Mouse (Mus musculus): ENCODE data around the gene Sik1. TPM values are rescaled to one million over a fixed set of nuclear protein-coding genes. Genes with fewer than 3 reads are reported as not detected.

Gene Sik1
- polyA plus RNA-seq, 1 experiment: 60.5 TPM

DNA sequence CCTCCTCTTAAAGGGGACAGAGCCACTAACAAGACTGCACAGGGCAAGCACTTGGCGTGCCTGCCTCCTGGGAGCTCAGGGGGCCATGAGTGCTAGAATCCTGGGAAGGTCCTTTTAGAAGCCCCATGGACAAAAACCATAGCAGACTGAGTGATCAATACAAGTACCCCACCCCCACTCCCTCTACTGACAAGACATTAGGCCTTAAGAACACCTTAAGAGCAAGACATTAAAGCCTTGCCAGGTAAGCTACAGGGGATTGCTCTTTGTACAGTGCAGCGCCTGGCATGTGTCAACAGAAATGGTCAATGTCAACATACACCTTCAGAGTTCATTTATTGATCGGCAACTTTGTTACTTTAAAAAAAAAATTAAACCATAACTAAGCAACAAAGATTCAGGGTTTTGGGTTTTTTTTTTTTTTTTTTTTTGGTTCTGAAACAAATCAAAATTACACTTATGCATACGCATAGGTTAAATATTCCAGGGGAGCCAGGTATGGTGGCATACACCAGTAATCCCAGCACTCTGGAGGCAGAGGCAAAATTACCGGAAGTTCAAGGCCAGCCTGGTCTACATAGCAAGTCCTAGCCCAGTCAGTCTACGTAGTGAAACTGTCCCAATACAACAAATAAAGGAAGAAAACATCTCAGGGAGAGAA is 3.7 kb downstream of the Sik1 start:
- no peak overlapping the region for H3K4me3 ChIP-seq (replicated peaks; ENCODE audit: extremely low read depth, low read depth, low read length)
- H3K4me1 ChIP-seq (ENCODE audit: control insufficient read depth, insufficient read depth, low read length): peaks cover 3% of the 10 kb centered on the region; the same call in 1 of the 2 replicates
- no peak for TF ChIP-seq POLR2A (IDR thresholded peaks at IDR 0.05; ENCODE audit: borderline replicate concordance, extremely low read depth, low read depth, low read length)
- TF ChIP-seq CTCF (IDR thresholded peaks at IDR 0.05; ENCODE audit: insufficient read depth, low read length): no peak
- 66% methylated on average over 6 of the region's 6 CpGs for WGBS
- DNase-seq: no peak

DNA sequence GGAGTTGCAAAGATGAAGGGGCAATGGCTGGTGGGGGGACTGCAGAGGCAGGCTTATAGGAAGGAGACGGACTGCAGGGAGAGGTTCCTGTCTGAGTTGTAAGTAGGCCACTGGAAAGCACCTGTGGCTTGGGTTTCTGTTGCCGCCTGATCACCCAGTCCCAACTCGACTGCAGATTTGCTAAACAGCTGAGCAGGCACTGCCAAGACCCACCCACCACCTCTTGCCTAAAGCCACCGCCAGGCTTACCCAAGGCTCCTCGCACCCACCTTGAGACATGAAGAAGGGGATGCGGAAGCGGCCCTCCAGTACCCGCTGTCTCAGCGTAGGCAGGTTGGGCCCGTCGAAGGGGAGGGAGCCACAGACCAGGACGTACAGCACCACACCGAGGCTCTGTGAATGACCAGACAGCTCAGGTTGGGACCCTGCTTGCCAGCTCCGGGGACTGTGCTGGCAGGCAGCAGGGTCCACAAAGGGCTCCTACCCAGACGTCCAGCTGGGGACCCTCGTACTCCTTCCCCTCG is 5.1 kb downstream of the Sik1 start:
- Histone ChIP-seq H3K4me3 (replicated peaks; ENCODE audit: extremely low read depth, low read depth, low read length) (no peak overlapping the region), H3K4me1 (ENCODE audit: control insufficient read depth, insufficient read depth, low read length) (peaks cover 2% of the 10 kb centered on the region; the same call in 1 of the 2 replicates)
- TF ChIP-seq POLR2A (IDR thresholded peaks at IDR 0.05; ENCODE audit: borderline replicate concordance, extremely low read depth, low read depth, low read length) (no peak), CTCF (IDR thresholded peaks at IDR 0.05; ENCODE audit: insufficient read depth, low read length) (no peak)
- no peak for DNase-seq
- WGBS: 84% methylated on average over 17 of the region's 17 CpGs

DNA sequence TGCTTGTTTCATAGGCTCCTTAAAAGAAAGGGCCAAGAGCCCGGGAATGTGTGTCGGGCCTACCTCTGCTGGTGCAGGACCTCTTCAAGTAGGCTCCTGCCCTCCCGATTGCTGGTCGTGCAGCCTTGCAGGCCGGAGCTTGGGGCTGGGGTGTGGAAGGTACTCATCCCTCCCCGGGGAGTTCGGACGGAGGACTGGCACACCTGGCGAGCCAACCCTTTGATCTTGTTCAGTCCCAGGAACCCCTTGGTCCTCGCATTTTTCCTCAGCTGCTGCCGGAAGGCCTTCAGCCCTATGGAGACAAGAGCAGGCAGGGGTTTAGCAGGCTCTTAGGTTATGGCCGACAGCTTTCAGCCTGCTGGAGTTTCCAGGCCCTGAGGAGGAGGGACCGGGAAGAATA is 8.6 kb downstream of the Sik1 start:
- no peak for DNase-seq

DNA sequence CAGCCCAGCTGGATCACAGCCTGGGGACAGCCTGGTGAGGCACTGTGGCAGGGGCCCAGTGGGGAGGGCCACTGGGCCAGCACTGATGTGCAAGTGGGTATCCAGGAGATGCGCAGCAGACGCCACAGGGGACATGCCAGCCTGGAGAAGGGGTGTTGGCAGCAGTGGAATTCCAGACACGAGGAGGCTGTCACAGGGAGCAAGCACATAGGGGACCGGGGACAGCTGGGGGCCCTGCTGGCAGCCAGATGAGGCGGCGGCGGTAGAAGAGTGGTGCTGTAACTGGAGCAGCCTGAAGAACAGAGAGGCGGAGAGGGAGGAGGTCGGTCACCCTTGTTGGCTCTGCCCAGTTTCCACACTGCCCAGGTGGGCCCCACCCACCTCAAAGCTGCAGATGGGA is 9.3 kb downstream of the Sik1 start:
- no peak for DNase-seq
- WGBS: 62% methylated on average over 9 of the region's 9 CpGs

More for the DNA sequence above, 8.6 kb downstream of the Sik1 start:
- 76% methylated on average over 13 of the region's 13 CpGs for WGBS
- H3K4me3 ChIP-seq (replicated peaks; ENCODE audit: extremely low read depth, low read depth, low read length): no peak overlapping the region
- H3K4me1 ChIP-seq (ENCODE audit: control insufficient read depth, insufficient read depth, low read length): peaks cover 17% of the 10 kb centered on the region
- no peak for TF ChIP-seq CTCF (IDR thresholded peaks at IDR 0.05; ENCODE audit: insufficient read depth, low read length)
- no peak for TF ChIP-seq POLR2A (IDR thresholded peaks at IDR 0.05; ENCODE audit: borderline replicate concordance, extremely low read depth, low read depth, low read length)

DNA sequence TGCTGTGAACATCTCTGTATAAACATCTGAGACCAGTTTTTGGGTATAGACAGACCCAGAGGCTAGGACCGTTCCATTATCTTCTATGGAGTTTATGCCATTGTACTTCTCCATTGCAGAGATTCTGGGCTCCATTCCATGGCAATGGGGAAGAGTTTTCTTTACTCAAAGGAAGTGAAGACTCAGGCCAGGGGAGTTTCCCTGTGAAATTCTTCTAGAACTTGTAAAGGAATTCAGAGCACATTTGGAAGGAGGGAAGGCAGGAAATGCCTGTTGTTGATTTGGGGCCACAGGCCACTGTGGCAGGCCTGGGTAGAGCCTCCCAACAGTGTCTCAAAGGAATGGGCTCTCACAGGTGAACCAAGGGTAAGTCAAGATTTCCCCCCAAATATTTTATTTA is 11.7 kb downstream of the Sik1 start:
- WGBS: 25% methylated on average over 1 of the region's 1 CpGs
- peaks cover 24% of the 10 kb centered on the region for H3K4me1 ChIP-seq (ENCODE audit: control insufficient read depth, insufficient read depth, low read length)
- 0 out of 2 replicates have a peak, but pooled peaks have one; percentile 4 for TF ChIP-seq POLR2A (IDR thresholded peaks at IDR 0.05; ENCODE audit: borderline replicate concordance, extremely low read depth, low read depth, low read length)
- no peak for TF ChIP-seq CTCF (IDR thresholded peaks at IDR 0.05; ENCODE audit: insufficient read depth, low read length)
- DNase-seq: no peak
- H3K4me3 ChIP-seq (replicated peaks; ENCODE audit: extremely low read depth, low read depth, low read length): no peak overlapping the region

More for the DNA sequence above, 9.3 kb downstream of the Sik1 start:
- TF ChIP-seq POLR2A (IDR thresholded peaks at IDR 0.05; ENCODE audit: borderline replicate concordance, extremely low read depth, low read depth, low read length) (no peak), CTCF (IDR thresholded peaks at IDR 0.05; ENCODE audit: insufficient read depth, low read length) (no peak)
- H3K4me3 ChIP-seq (replicated peaks; ENCODE audit: extremely low read depth, low read depth, low read length): no peak overlapping the region
- peaks cover 23% of the 10 kb centered on the region for H3K4me1 ChIP-seq (ENCODE audit: control insufficient read depth, insufficient read depth, low read length)

DNA sequence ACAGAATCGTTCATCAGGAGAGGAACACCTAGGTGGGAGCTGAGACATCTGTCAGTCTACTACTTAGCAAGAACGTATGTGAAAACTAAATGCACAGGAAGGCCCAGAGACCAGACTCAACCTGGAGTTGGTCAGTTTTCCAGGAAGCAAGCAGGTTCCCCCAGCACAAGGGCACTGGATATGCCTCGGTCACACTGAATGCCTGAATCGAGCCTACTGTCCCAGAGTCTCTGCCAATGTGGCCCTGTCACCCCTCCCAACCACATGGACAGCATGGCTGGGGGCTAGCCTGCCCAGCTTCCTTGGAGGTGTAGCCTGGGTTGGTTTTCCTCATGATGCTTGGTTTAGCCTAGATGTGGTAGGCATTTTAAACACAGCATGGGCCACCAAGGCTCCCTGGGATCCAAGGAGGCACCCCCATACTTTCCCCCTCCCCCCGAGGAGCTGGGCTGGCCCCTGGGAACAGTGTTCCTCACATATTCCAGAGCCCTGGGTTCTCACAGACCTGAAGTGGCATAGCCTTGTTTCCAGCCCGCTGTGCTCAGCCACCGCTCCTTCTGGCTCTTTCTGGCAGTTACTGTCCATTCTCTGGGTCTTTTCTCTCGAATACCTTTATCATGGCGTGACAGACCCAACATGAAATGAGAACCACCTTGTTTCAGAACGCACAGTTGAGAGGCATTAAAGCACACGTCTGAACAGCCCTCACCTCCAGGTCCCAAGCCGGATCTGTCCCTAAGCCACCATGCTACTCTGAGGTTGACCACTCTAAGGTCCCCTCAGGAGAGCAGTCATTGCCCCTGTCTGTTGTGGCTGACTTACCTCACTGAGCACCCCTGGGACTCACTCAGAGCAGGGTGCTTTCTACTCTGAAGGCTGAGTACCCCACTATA is 12.4 kb downstream of the Sik1 start:
- H3K4me1 ChIP-seq (ENCODE audit: control insufficient read depth, insufficient read depth, low read length): peaks cover 24% of the 10 kb centered on the region
- DNase-seq: no peak
- 63% methylated on average over 12 of the region's 12 CpGs for WGBS
- H3K4me3 ChIP-seq (replicated peaks; ENCODE audit: extremely low read depth, low read depth, low read length): no peak overlapping the region
- TF ChIP-seq POLR2A (IDR thresholded peaks at IDR 0.05; ENCODE audit: borderline replicate concordance, extremely low read depth, low read depth, low read length) (peak; percentile 8; the same call in 1 of the 2 replicates), CTCF (IDR thresholded peaks at IDR 0.05; ENCODE audit: insufficient read depth, low read length) (no peak)

DNA sequence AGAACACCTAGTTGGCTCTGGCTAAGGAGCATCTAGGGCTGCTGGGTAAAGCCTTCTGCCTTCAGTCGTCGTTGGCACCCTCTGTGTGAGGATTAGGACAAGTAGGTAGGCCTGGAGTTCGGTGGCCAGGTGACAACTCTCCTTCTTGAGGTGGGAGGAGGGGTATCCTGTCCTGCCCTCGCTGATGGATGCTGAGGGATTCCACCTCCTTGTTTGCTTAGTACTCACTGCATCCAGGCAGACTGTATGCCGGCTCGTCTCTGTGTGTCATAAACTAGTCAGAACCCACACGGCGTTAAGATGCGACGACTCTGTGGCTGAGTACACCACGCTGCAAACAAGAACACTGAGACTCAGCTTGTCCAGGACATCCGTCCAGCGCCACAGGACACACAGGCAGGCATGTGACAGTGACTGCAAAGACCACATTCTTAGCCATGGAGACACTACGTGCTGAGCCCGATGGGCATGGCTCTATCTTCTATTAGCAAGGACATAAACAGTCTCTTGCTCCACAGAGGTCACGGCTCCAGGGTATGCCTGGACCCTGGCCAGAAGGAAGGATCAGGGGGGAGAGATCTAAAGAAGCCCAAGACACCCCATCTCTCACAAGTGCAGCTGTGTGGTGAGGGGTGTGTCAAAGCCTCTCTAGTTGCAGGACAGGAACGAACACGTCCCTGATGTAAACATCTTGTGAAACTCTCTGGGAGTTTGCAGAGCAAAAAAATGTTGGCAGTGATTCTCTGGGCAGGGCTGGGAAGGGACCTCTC is 13.6 kb downstream of the Sik1 start:
- TF ChIP-seq POLR2A (IDR thresholded peaks at IDR 0.05; ENCODE audit: borderline replicate concordance, extremely low read depth, low read depth, low read length): peak; percentile 39; the same call in 1 of the 2 replicates
- TF ChIP-seq CTCF (IDR thresholded peaks at IDR 0.05; ENCODE audit: insufficient read depth, low read length): no peak
- H3K4me3 ChIP-seq (replicated peaks; ENCODE audit: extremely low read depth, low read depth, low read length): no peak overlapping the region
- DNase-seq: peak; percentile 74
- peaks cover 26% of the 10 kb centered on the region for H3K4me1 ChIP-seq (ENCODE audit: control insufficient read depth, insufficient read depth, low read length)
- WGBS: 16% methylated on average over 18 of the region's 18 CpGs

DNA sequence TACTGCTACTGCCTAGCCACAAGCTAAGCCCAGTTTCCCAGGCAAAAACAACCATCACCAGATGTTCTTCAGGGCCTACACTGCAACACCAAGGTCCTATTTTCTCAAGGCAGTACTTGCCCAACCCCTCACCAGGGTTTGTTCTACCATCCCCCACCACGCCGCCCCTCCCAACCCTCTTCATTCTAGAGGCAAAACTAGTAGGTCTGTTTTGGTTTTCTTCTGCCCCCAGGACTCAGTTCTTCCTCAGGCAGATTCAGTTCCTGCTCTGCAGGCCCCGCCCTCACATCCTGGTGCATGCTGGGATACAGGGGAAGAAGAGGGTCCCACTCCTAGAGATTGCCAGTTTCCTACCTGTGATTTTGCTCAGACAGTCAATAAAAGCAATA is 14.2 kb downstream of the Sik1 start:
- WGBS: 77% methylated on average over 3 of the region's 3 CpGs
- H3K4me3 ChIP-seq (replicated peaks; ENCODE audit: extremely low read depth, low read depth, low read length): no peak overlapping the region
- DNase-seq: no peak
- peaks cover 32% of the 10 kb centered on the region for H3K4me1 ChIP-seq (ENCODE audit: control insufficient read depth, insufficient read depth, low read length)
- TF ChIP-seq POLR2A (IDR thresholded peaks at IDR 0.05; ENCODE audit: borderline replicate concordance, extremely low read depth, low read depth, low read length) (no peak), CTCF (IDR thresholded peaks at IDR 0.05; ENCODE audit: insufficient read depth, low read length) (no peak)
